Mouse (Mus musculus) liver, adult 2 months (tissue): ENCODE data around the gene Scyl2.

Experiments
- CTCF ChIP-seq: fragments of 200-500 bp; IDR thresholded peaks from 2 replicates; pipeline ENCODE4 v1.5.1; 2011; ENCODE audit warnings: low read depth, low read length, control low read depth
- POLR2A ChIP-seq: fragments of 200-500 bp; IDR thresholded peaks from 2 replicates; pipeline ENCODE4 v1.6.1; 2011; ENCODE audit warnings: low read length, control low read depth; ENCODE audit not compliant: insufficient read depth; ENCODE audit errors: extremely low read depth

- TF ChIP-seq POLR2A, result no peak
- TF ChIP-seq CTCF, result no peak
Measured at GRCm38 (mm10) chr10:89685391-89686138, 520 bp downstream of the Scyl2 start.
